Mouse (Mus musculus) lung, postnatal 0 days (tissue): ENCODE measurements at regions not wholly inside any gene's neighbourhood (a gene's known extent, or its start where the extent isn't known, plus 50 kb on each side); places are given as distances from the start of the nearest gene placed in this dataset.

Source experiments
- ATAC-seq: fragments of 200-750 bp; cut with Nextera tagmentation; 2 replicates; pipeline ENCODE4 v1.8.0; 2017; ENCODE audit warnings: moderate library complexity
- DNase-seq: peaks from one replicate; pipeline ENCODE4 v3.0.0-alpha.2; 2016; ENCODE audit warnings: low spot score
- H3K27ac ChIP-seq: fragments of 300-500 bp; sonication (generic); 2 replicates; pipeline ENCODE4 v1.5.1; 2014; ENCODE audit warnings: antibody characterized with exemption, mild to moderate bottlenecking, low read length, mixed read lengths
- H3K27me3 ChIP-seq: fragments of 300-500 bp; sonication (generic); replicated peaks from 2 replicates; pipeline ENCODE4 v1.6.1; 2014; ENCODE audit warnings: low read length, mixed read lengths; ENCODE audit not compliant: insufficient read depth
- H3K36me3 ChIP-seq: fragments of 300-500 bp; sonication (generic); 2 replicates; pipeline ENCODE4 v1.6.1; 2014; ENCODE audit warnings: low read length, mixed read lengths; ENCODE audit not compliant: insufficient read depth
- H3K4me1 ChIP-seq: fragments of 300-500 bp; sonication (generic); 2 replicates; pipeline ENCODE4 v1.6.1; 2014; ENCODE audit warnings: antibody characterized with exemption, low read depth, low read length, mixed read lengths; ENCODE audit not compliant: insufficient read depth
- H3K4me2 ChIP-seq: fragments of 300-500 bp; sonication (generic); replicated peaks from 2 replicates; pipeline ENCODE4 v1.6.1; 2014; ENCODE audit warnings: low read depth, mild to moderate bottlenecking, low read length, moderate library complexity, mixed read lengths
- H3K4me3 ChIP-seq: fragments of 300-500 bp; sonication (generic); 2 replicates; pipeline ENCODE4 v1.5.1; 2014; ENCODE audit warnings: low read depth, low read length
- H3K9ac ChIP-seq: fragments of 300-500 bp; sonication (generic); replicated peaks from 2 replicates; pipeline ENCODE4 v1.6.1; 2014; ENCODE audit warnings: low read depth, mild to moderate bottlenecking
- H3K9me3 ChIP-seq: fragments of 300-500 bp; sonication (generic); 2 replicates; pipeline ENCODE4 v1.6.1; 2016; ENCODE audit warnings: low read length, mixed read lengths
- CTCF ChIP-seq: IDR thresholded peaks from 2 replicates; pipeline ENCODE4 v1.5.1; 2016; ENCODE audit warnings: antibody characterized with exemption, mild to moderate bottlenecking
- EP300 ChIP-seq: IDR thresholded peaks from 2 replicates; pipeline ENCODE4 v1.6.1; 2016; ENCODE audit warnings: antibody characterized with exemption, mild to moderate bottlenecking, control low read depth
- WGBS: fragments of 180-500 bp; shearing (Covaris S2); extraction: QIAGEN DNeasy Blood & Tissue Kit; methylation state at CpG from one replicate; pipeline ENCODE4 v1.1.7; 2014; 5-methylcytosine and 5-hydroxymethylcytosine counted together

GRCm38 (mm10) chr8:86393374-86393773 lies 187.1 kb downstream of the Abcc12 start:
- H3K4me1 ChIP-seq = no peaks in the 10 kb centered on the region
- 73% methylated on average over 2 of the region's 2 CpGs for WGBS
- no peak overlapping the region for H3K4me2 ChIP-seq
- H3K9ac ChIP-seq = no peak overlapping the region
- no peaks in the 10 kb centered on the region for H3K36me3 ChIP-seq
- no peaks in the 10 kb centered on the region for H3K9me3 ChIP-seq
- no peak overlapping the region for H3K4me3 ChIP-seq
- H3K27ac ChIP-seq = no peak overlapping the region
- H3K27me3 ChIP-seq = no peaks in the 10 kb centered on the region
- ATAC-seq (no peak), DNase-seq (no peak)
- TF ChIP-seq EP300 (no peak), CTCF (no peak)

GRCm38 (mm10) chr8:86390715-86391114 lies 189.8 kb downstream of the Abcc12 start:
- no peaks in the 10 kb centered on the region for H3K27me3 ChIP-seq
- no peaks in the 10 kb centered on the region for H3K36me3 ChIP-seq
- 75% methylated on average over 8 of the region's 8 CpGs for WGBS

GRCm38 (mm10) chr8:86389690-86390671 lies 190.5 kb downstream of the Abcc12 start:
- Histone ChIP-seq H3K4me1 (no peaks in the 10 kb centered on the region), H3K36me3 (no peaks in the 10 kb centered on the region), H3K9ac (no peak overlapping the region), H3K27ac (no peak overlapping the region), H3K27me3 (no peaks in the 10 kb centered on the region), H3K4me2 (no peak overlapping the region), H3K9me3 (no peaks in the 10 kb centered on the region), H3K4me3 (no peak overlapping the region)
- WGBS = 35% methylated on average over 3 of the region's 3 CpGs
- no peak for TF ChIP-seq EP300
- no peak for TF ChIP-seq CTCF
- DNase-seq = peak; percentile 12
- ATAC-seq = no peak; the same call in 1 of the 2 replicates

More at GRCm38 (mm10) chr8:86390715-86391114, 189.8 kb downstream of the Abcc12 start:
- ATAC-seq = no peak
- no peak for DNase-seq
- no peaks in the 10 kb centered on the region for H3K9me3 ChIP-seq
- H3K9ac ChIP-seq = no peak overlapping the region
- no peak overlapping the region for H3K27ac ChIP-seq
- H3K4me2 ChIP-seq = no peak overlapping the region
- H3K4me1 ChIP-seq = no peaks in the 10 kb centered on the region
- TF ChIP-seq CTCF = no peak
- TF ChIP-seq EP300 = no peak
- H3K4me3 ChIP-seq = no peak overlapping the region

GRCm38 (mm10) chr8:86385236-86385635 lies 195.2 kb downstream of the Abcc12 start:
- H3K27ac ChIP-seq = no peak overlapping the region
- DNase-seq (no peak), ATAC-seq (no peak)
- H3K36me3 ChIP-seq = no peaks in the 10 kb centered on the region
- H3K9ac ChIP-seq = no peak overlapping the region
- H3K27me3 ChIP-seq = no peaks in the 10 kb centered on the region
- 82% methylated on average over 7 of the region's 7 CpGs for WGBS
- TF ChIP-seq CTCF (no peak), EP300 (no peak)
- H3K4me3 ChIP-seq = no peak overlapping the region
- H3K4me1 ChIP-seq = no peaks in the 10 kb centered on the region
- no peaks in the 10 kb centered on the region for H3K9me3 ChIP-seq
- no peak overlapping the region for H3K4me2 ChIP-seq

GRCm38 (mm10) chr8:86381977-86382376 lies 198.5 kb downstream of the Abcc12 start:
- Histone ChIP-seq H3K4me2 (no peak overlapping the region), H3K27me3 (no peaks in the 10 kb centered on the region), H3K36me3 (no peaks in the 10 kb centered on the region), H3K9ac (no peak overlapping the region), H3K27ac (no peak overlapping the region), H3K4me3 (no peak overlapping the region), H3K9me3 (no peaks in the 10 kb centered on the region), H3K4me1 (no peaks in the 10 kb centered on the region)
- TF ChIP-seq EP300 = no peak
- TF ChIP-seq CTCF = no peak
- 79% methylated on average over 10 of the region's 10 CpGs for WGBS
- ATAC-seq = no peak
- DNase-seq = no peak

- no peak overlapping the region for H3K27ac ChIP-seq
- no peak for ATAC-seq
- WGBS = 60% methylated on average over 5 of the region's 5 CpGs
- no peak for DNase-seq
- H3K9ac ChIP-seq = no peak overlapping the region
- H3K4me3 ChIP-seq = no peak overlapping the region
- H3K4me2 ChIP-seq = no peak overlapping the region
- no peaks in the 10 kb centered on the region for H3K9me3 ChIP-seq
- no peak for TF ChIP-seq EP300
- no peak for TF ChIP-seq CTCF
- no peaks in the 10 kb centered on the region for H3K36me3 ChIP-seq
- H3K4me1 ChIP-seq = no peaks in the 10 kb centered on the region
- H3K27me3 ChIP-seq = no peaks in the 10 kb centered on the region
Observed at GRCm38 (mm10) chr8:86368062-86368461, 212.4 kb downstream of the Abcc12 start.
